Mouse (Mus musculus) lung, postnatal 0 days (tissue): Measurements from ENCODE around the gene Tut1. TPM values are rescaled to one million over a fixed set of nuclear protein-coding genes. Genes with fewer than 3 reads are reported as not detected.

Experiments
- ATAC-seq: fragments of 200-750 bp; cut with Nextera tagmentation; 2 replicates; pipeline ENCODE4 v1.8.0; 2017; ENCODE audit warnings: moderate library complexity
- DNase-seq: peaks from one replicate; pipeline ENCODE4 v3.0.0-alpha.2; 2016; ENCODE audit warnings: low spot score
- H3K27ac ChIP-seq: fragments of 300-500 bp; sonication (generic); 2 replicates; pipeline ENCODE4 v1.5.1; 2014; ENCODE audit warnings: antibody characterized with exemption, mild to moderate bottlenecking, low read length, mixed read lengths
- H3K27me3 ChIP-seq: fragments of 300-500 bp; sonication (generic); replicated peaks from 2 replicates; pipeline ENCODE4 v1.6.1; 2014; ENCODE audit warnings: low read length, mixed read lengths; ENCODE audit not compliant: insufficient read depth
- H3K36me3 ChIP-seq: fragments of 300-500 bp; sonication (generic); 2 replicates; pipeline ENCODE4 v1.6.1; 2014; ENCODE audit warnings: low read length, mixed read lengths; ENCODE audit not compliant: insufficient read depth
- H3K4me1 ChIP-seq: fragments of 300-500 bp; sonication (generic); 2 replicates; pipeline ENCODE4 v1.6.1; 2014; ENCODE audit warnings: antibody characterized with exemption, low read depth, low read length, mixed read lengths; ENCODE audit not compliant: insufficient read depth
- H3K4me2 ChIP-seq: fragments of 300-500 bp; sonication (generic); replicated peaks from 2 replicates; pipeline ENCODE4 v1.6.1; 2014; ENCODE audit warnings: low read depth, mild to moderate bottlenecking, low read length, moderate library complexity, mixed read lengths
- H3K4me3 ChIP-seq: fragments of 300-500 bp; sonication (generic); 2 replicates; pipeline ENCODE4 v1.5.1; 2014; ENCODE audit warnings: low read depth, low read length
- H3K9ac ChIP-seq: fragments of 300-500 bp; sonication (generic); replicated peaks from 2 replicates; pipeline ENCODE4 v1.6.1; 2014; ENCODE audit warnings: low read depth, mild to moderate bottlenecking
- H3K9me3 ChIP-seq: fragments of 300-500 bp; sonication (generic); 2 replicates; pipeline ENCODE4 v1.6.1; 2016; ENCODE audit warnings: low read length, mixed read lengths
- CTCF ChIP-seq: IDR thresholded peaks from 2 replicates; pipeline ENCODE4 v1.5.1; 2016; ENCODE audit warnings: antibody characterized with exemption, mild to moderate bottlenecking
- EP300 ChIP-seq: IDR thresholded peaks from 2 replicates; pipeline ENCODE4 v1.6.1; 2016; ENCODE audit warnings: antibody characterized with exemption, mild to moderate bottlenecking, control low read depth
- WGBS: fragments of 180-500 bp; shearing (Covaris S2); extraction: QIAGEN DNeasy Blood & Tissue Kit; methylation state at CpG from one replicate; pipeline ENCODE4 v1.1.7; 2014; 5-methylcytosine and 5-hydroxymethylcytosine counted together
- polyA plus RNA-seq: library from polyadenylated mRNA; unstranded; fragments of >200 nt; fragmentation: Nextera tagmentation; extraction: Ambion mirVana; gene quantifications from 2 replicates; pipeline ENCODE4 v1.2.1, GENCODE M21; 2015

The Tut1 gene
- polyA plus RNA-seq, 1 experiment from 2014 or later, result 12.8 TPM

DNA sequence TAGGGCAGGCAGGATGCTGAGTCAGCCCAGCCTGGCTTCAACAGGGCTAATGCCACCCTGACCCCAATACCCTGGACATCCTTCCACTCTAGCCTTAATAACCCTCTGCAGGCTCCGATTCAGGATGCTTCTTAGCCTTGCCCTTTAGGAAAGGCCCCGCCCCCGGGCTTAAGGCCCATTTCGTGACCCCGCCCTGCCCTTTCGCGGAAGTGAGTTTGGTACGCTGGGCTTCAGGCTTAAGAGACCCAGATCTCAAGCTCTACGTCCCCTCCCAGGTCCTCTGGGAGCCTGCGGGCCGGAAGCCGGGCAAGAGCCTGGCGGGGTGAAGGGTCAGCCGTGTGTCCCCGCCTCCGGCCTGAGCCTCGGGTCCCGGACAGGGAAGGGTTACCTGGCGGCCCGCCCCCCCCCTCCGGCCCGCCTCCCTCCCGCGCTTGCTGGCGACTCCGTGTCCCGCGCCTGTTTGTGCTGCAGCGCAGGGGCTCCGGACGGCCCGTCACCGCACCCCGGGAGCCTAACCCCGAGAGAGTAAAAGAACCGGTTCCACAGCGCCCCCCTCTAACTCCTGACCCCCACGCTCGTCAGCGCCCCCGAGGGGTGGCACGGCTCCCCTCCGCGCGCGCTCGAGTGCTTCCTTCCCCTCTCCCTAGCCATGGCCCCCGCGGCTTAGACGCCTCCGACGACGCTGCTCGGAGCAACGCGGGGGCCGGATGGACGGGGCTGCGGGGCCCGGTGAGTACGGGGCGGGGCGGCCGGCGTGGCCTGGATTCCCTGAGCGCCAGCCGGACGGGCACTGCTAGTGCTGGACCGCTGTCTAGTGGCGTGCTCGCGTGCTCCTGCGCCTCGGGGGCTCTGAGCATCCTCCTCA is 24.2 kb upstream of the Tut1 start, which contains the start of the genes Rom1 and Eml3:
Rom1 (minus strand) TSS at position 133 of the 865 bp plus-strand sequence.
Eml3 (plus strand) TSS at position 329 of the 865 bp plus-strand sequence.
- DNase-seq (peak; percentile 94), ATAC-seq (peak; percentile 92)
- Histone ChIP-seq H3K9me3 (no peaks in the 10 kb centered on the region), H3K27me3 (no peaks in the 10 kb centered on the region), H3K27ac (peak within 1 kb of the TSS; percentile 95), H3K36me3 (peaks cover 17% of the 10 kb centered on the region), H3K4me1 (peaks cover 7% of the 10 kb centered on the region), H3K9ac (peak within 1 kb of the TSS; percentile 76), H3K4me2 (peak within 1 kb of the TSS; percentile 78), H3K4me3 (peak within 1 kb of the TSS; percentile 82)
- peak; percentile 64 for TF ChIP-seq CTCF
- no peak for TF ChIP-seq EP300
- WGBS, result 3% methylated on average over 41 of the region's 74 CpGs

DNA sequence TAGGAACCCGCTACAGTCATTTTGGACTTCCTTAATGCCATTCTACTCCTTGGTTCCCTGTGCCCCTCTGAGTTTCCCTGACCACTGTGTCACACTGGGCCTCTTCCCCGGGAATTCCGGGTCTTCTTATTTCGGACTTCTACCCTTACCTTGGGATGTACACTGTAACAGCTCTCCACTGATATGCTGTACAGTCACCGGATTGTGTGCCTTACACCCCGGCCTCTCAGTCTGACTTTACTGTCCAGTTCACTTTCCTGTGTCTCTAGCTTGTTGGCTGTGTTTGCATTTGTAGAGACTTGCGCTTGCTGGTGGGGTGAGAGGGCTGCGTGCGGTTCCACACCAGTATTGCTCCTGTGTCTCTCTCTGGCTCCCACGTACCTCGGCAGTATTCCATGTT is 23.5 kb upstream of the Tut1 start:
- Histone ChIP-seq H3K4me2 (peak overlapping the region; percentile 78), H3K9me3 (no peaks in the 10 kb centered on the region), H3K4me3 (peak overlapping the region; percentile 82), H3K27ac (peak overlapping the region; percentile 95), H3K36me3 (peaks cover 17% of the 10 kb centered on the region), H3K4me1 (peaks cover 7% of the 10 kb centered on the region), H3K9ac (peak overlapping the region; percentile 76), H3K27me3 (no peaks in the 10 kb centered on the region)
- WGBS, result 2% methylated on average over 11 of the region's 11 CpGs
- no peak for TF ChIP-seq EP300
- no peak for TF ChIP-seq CTCF
- ATAC-seq (no peak), DNase-seq (no peak)

DNA sequence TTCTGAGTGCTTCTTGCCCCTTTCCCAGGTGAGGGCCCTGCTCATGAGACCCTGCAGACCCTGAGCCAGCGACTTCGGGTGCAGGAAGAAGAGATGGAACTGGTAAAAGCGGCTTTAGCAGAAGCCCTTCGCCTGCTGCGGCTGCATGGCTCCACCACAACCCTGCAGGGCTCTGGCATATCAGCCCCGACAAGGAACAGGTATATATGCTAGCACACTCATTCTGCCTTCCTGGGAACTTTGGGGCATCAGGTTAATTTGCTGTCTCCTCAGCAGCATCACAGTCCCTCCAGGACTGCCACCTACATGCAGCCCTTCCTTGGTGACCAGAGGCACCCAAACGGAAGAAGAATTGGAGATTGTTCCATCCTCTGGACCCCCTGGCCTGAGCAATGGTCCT is 22.9 kb upstream of the Tut1 start:
- no peak for TF ChIP-seq CTCF
- no peak for TF ChIP-seq EP300
- H3K27me3 ChIP-seq, result no peaks in the 10 kb centered on the region
- peak overlapping the region; percentile 82; the same call in 1 of the 2 replicates for H3K4me3 ChIP-seq
- peak overlapping the region; percentile 76; the same call in 1 of the 2 replicates for H3K9ac ChIP-seq
- 83% methylated on average over 7 of the region's 7 CpGs for WGBS
- no peak for DNase-seq
- no peaks in the 10 kb centered on the region for H3K9me3 ChIP-seq
- H3K27ac ChIP-seq, result no peak overlapping the region
- H3K36me3 ChIP-seq, result peaks cover 17% of the 10 kb centered on the region
- H3K4me2 ChIP-seq, result peak overlapping the region; percentile 78
- peaks cover 7% of the 10 kb centered on the region for H3K4me1 ChIP-seq
- no peak for ATAC-seq

DNA sequence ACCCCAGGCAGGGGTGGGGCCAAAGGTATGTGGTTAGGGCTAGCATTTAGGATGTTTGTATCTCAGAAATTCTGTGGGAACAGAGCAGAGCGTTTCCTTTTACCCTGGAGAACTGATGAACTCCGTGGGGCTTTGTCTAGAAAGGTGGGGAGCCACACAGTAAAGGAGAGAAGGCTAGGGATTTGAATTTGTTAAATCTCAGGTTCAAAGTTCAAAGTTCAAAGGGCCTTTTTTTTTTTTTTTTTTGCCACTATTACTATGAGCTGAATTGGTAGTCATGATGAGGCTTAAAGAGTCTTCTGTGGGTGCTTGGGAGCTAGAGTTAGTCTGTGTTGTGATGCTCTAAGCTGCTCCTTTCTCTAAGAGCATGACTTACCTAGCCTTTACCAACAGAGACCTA is 16.9 kb upstream of the Tut1 start:
- Histone ChIP-seq H3K4me3 (no peak overlapping the region), H3K4me2 (no peak overlapping the region), H3K27ac (no peak overlapping the region), H3K27me3 (no peaks in the 10 kb centered on the region), H3K4me1 (0 out of 2 replicates have a peak, but pooled peaks cover 6% of the 10 kb centered on the region), H3K9me3 (no peaks in the 10 kb centered on the region), H3K9ac (no peak overlapping the region), H3K36me3 (peaks cover 21% of the 10 kb centered on the region)
- 86% methylated on average over 2 of the region's 2 CpGs for WGBS
- ATAC-seq (no peak), DNase-seq (no peak)
- TF ChIP-seq CTCF (no peak), EP300 (no peak)

DNA sequence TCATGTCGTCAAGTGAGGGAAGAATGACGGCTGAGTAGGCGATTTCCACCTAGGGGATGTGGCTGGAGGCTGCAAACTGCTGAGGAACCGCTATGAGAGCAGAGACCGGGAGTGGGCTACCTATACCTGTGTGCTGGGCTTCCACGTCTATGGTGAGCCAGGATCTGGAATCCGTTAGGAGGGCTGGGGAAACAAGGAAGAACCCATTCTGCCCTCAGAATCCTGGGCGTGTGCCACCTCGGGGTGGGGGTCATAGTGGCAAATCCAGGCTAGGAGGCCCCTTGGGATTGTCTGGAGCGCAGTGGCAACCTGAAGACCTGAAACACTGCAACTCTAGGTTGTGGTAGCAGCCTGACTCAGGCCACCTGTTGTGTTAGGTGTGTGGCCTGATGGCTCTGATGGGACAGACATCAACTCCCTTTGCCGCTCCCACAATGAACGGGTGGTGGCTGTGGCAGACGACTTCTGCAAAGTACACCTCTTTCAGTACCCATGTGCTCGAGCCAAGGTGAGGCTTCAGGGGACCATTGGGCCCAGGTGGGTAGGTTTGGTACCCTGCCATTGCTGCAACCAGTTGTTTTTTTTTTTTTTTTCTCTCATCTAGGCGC is 13.0 kb upstream of the Tut1 start:
- no peak for DNase-seq
- Histone ChIP-seq H3K9ac (peak overlapping the region; percentile 20), H3K27ac (no peak overlapping the region), H3K4me3 (no peak overlapping the region), H3K4me1 (peaks cover 18% of the 10 kb centered on the region; the same call in 1 of the 2 replicates), H3K4me2 (no peak overlapping the region; the same call in 1 of the 2 replicates), H3K27me3 (no peaks in the 10 kb centered on the region), H3K9me3 (no peaks in the 10 kb centered on the region), H3K36me3 (0 out of 2 replicates have a peak, but pooled peaks cover 7% of the 10 kb centered on the region)
- no peak for TF ChIP-seq CTCF
- no peak for TF ChIP-seq EP300
- 80% methylated on average over 15 of the region's 15 CpGs for WGBS
- no peak for ATAC-seq

DNA sequence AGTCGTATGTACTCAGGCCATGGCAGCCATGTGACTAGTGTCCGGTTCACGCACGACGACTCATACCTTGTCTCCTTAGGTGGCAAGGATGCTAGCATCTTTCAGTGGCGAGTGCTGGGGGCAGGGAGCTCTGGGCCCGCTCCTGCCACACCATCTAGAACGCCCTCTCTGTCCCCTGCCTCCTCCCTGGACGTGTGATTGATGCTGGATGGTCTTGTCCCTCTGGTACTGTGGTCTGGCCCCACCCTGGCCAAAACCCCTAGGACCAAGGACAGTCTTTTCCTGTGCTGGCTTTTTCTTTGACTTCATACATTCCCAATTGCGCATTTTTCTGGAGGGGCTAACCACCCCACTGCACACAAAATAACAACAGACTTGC is 12.5 kb upstream of the Tut1 start:
- H3K27ac ChIP-seq, result peak overlapping the region; percentile 99
- no peak for ATAC-seq
- H3K9ac ChIP-seq, result peak overlapping the region; percentile 20; the same call in 1 of the 2 replicates
- peak overlapping the region; percentile 93 for H3K4me3 ChIP-seq
- 0 out of 2 replicates have a peak, but pooled peaks cover 7% of the 10 kb centered on the region for H3K36me3 ChIP-seq
- H3K4me1 ChIP-seq, result peaks cover 18% of the 10 kb centered on the region; the same call in 1 of the 2 replicates
- TF ChIP-seq CTCF (no peak), EP300 (no peak)
- 39% methylated on average over 10 of the region's 10 CpGs for WGBS
- DNase-seq, result no peak
- no peaks in the 10 kb centered on the region for H3K9me3 ChIP-seq
- no peaks in the 10 kb centered on the region for H3K27me3 ChIP-seq
- H3K4me2 ChIP-seq, result peak overlapping the region; percentile 75
